ENCODE assay signal across 10 mouse cellular contexts in the genomic region with DNA sequence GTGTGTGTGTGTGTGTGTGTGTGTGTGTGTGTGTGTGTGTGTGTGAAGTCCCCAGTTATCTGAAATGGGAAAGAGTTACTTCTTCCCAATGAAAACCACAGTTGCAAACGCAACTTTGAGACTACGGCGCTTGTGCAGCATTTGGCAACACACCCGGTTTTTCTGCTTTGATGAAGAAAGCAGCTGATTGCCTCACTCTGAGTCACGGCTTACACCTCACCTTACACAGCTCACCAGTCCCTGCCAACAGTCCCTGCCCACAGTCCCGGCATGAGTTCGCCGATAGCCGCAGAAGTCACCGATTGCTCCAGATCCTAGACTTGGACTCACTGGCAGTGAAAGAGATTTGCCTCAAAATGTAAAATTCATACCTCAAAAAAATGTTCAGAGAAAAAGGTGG. TPM values are rescaled to one million over a fixed set of nuclear protein-coding genes. Genes with fewer than 3 reads are reported as not detected.
DNase-seq lines count a peak whose midpoint lies in the region; ATAC-seq and TF ChIP-seq lines count a peak whose summit lies in the region.
"Had no signal": no experiment of that assay in that cellular context is flagged by ENCODE, and none has a peak within 500 bp of the region (broad histone marks: within the 10 kb centered on the region; RNA-seq: fewer than 3 reads in every experiment).

No protein-coding gene starts in this region.

- WGBS in liver, postnatal 0 days (ENCODE audit: insufficient replicate concordance), result 31% methylated on average over 10 of the region's 10 CpGs
- WGBS in forebrain, postnatal 0 days, result 67% methylated on average over 10 of the region's 10 CpGs

- H3K27me3 ChIP-seq in liver, postnatal 0 days (ENCODE audit: insufficient read depth, low read length), result no peaks in the 10 kb centered on the region
- no peaks in the 10 kb centered on the region for H3K27me3 ChIP-seq in forebrain, postnatal 0 days (ENCODE audit: insufficient read depth, low read length)
- H3K27me3 ChIP-seq: hindbrain, embryonic 15.5 days; midbrain, embryonic 12.5 days had no signal

- H3K4me1 ChIP-seq in liver, postnatal 0 days (ENCODE audit: insufficient read depth), result peaks cover 32% of the 10 kb centered on the region
- no peaks in the 10 kb centered on the region for H3K4me1 ChIP-seq in forebrain, postnatal 0 days (ENCODE audit: insufficient read depth)
- H3K4me1 ChIP-seq: hindbrain, embryonic 15.5 days had no signal

- H3K27ac ChIP-seq in liver, postnatal 0 days (ENCODE audit: low read depth), result peak overlapping the region; percentile 85; the same call in 1 of the 2 replicates
- no peak overlapping the region for H3K27ac ChIP-seq in forebrain, postnatal 0 days (ENCODE audit: low read depth, low read length)
- H3K27ac ChIP-seq: hindbrain, embryonic 15.5 days; midbrain, embryonic 12.5 days had no signal

- H3K9me3 ChIP-seq in liver, postnatal 0 days (ENCODE audit: low read length), result no peaks in the 10 kb centered on the region
- H3K9me3 ChIP-seq in forebrain, postnatal 0 days (ENCODE audit: low read length), result no peaks in the 10 kb centered on the region
- H3K9me3 ChIP-seq: hindbrain, embryonic 15.5 days; midbrain, embryonic 12.5 days had no signal

- no peak overlapping the region for H3K9ac ChIP-seq in liver, postnatal 0 days (replicated peaks)
- no peak overlapping the region for H3K9ac ChIP-seq in forebrain, postnatal 0 days
- H3K9ac ChIP-seq: hindbrain, embryonic 15.5 days; midbrain, embryonic 12.5 days had no signal

- peak; percentile 50 for ATAC-seq in liver, postnatal 0 days
- no peak for ATAC-seq in forebrain, postnatal 0 days

- 0 out of 2 replicates have a peak, but pooled peaks have one; percentile 34 for TF ChIP-seq EP300 in liver, postnatal 0 days (IDR thresholded peaks at IDR 0.05; ENCODE audit: low read depth)

- TF ChIP-seq CTCF in liver, postnatal 0 days (IDR thresholded peaks at IDR 0.05; ENCODE audit: low read depth), result no peak
- TF ChIP-seq CTCF in forebrain, postnatal 0 days (IDR thresholded peaks at IDR 0.05; ENCODE audit: low read depth), result no peak

- H3K36me3 ChIP-seq in liver, postnatal 0 days (replicated peaks; ENCODE audit: insufficient read depth, low read length), result no peaks in the 10 kb centered on the region
- no peaks in the 10 kb centered on the region for H3K36me3 ChIP-seq in forebrain, postnatal 0 days (ENCODE audit: insufficient read depth)
- H3K36me3 ChIP-seq: hindbrain, embryonic 15.5 days; midbrain, embryonic 12.5 days had no signal

- H3K4me2 ChIP-seq in liver, postnatal 0 days (ENCODE audit: low read depth, low read length), result peak overlapping the region; percentile 70
- no peak overlapping the region for H3K4me2 ChIP-seq in forebrain, postnatal 0 days (ENCODE audit: low read depth)
- H3K4me2 ChIP-seq: hindbrain, embryonic 15.5 days; midbrain, embryonic 12.5 days had no signal

- DNase-seq in MEL-GATA-1-ER (ENCODE audit: extremely low read depth, low read depth), result peak; percentile 66
- peak; percentile 65 for DNase-seq in adrenal gland, postnatal 25 days
- DNase-seq in liver, postnatal 0 days, result peak; percentile 75
- peak; percentile 63 to 79 for DNase-seq in spleen, postnatal 4 days (ENCODE audit: low spot score in 2 of 2)
- no peak for DNase-seq in forebrain, postnatal 0 days
- no peak for DNase-seq in gastrocnemius, adult 18-20 months (ENCODE audit: low spot score)
- DNase-seq in embryo, embryonic 10 days (ENCODE audit: low spot score), result no peak
- no peak for DNase-seq in layer of hippocampus, postnatal 14 days (ENCODE audit: low spot score in 2 of 2)

- no peak overlapping the region for H3K4me3 ChIP-seq in liver, postnatal 0 days (ENCODE audit: low read depth, low read length)
- H3K4me3 ChIP-seq in forebrain, postnatal 0 days (ENCODE audit: low read depth, low read length), result no peak overlapping the region
- H3K4me3 ChIP-seq: hindbrain, embryonic 15.5 days; midbrain, embryonic 12.5 days had no signal

RNA-seq across cellular contexts. Expression of gene Cdk17, which starts 15.6 kb away (rescaled TPM):
- total RNA-seq in adrenal gland, postnatal 25 days (2021), result 21.7 and 27.6 TPM in 2 replicates
- 7.4 and 8.4 TPM in 2 replicates for polyA plus RNA-seq in liver, postnatal 0 days (2015; fragmentation: Nextera tagmentation; extraction: Ambion mirVana)
- 119 and 149 TPM in 2 replicates for total RNA-seq in forebrain, postnatal 0 days (2014; rRNA removed)
- 39.2 and 46.8 TPM in 2 replicates for polyA plus RNA-seq in forebrain, postnatal 0 days (2015; fragmentation: Nextera tagmentation; extraction: Ambion mirVana)
- 1 to 10 TPM; 4.0 to 8.0 TPM for total RNA-seq in gastrocnemius, adult 18-20 months (2021)
- total RNA-seq in layer of hippocampus, postnatal 14 days (2021), result 100 to 1,000 TPM; 138 to 142 TPM

Comparison
In these comparisons a context has a peak if more than half of its experiments do, and no peak if none do; other contexts are left out.
1. DNase-seq: peak in MEL-GATA-1-ER (single experiment), adrenal gland, postnatal 25 days (single experiment), liver, postnatal 0 days (single experiment) and spleen, postnatal 4 days (2 of 2); none in forebrain, postnatal 0 days (single experiment), gastrocnemius, adult 18-20 months (single experiment), embryo, embryonic 10 days (single experiment) and layer of hippocampus, postnatal 14 days (0 of 2).